Mouse (Mus musculus) embryonic facial prominence, embryonic 11.5 days (tissue): ENCODE measurements around the gene Il12b. TPM values are rescaled to one million over a fixed set of nuclear protein-coding genes. Genes with fewer than 3 reads are reported as not detected.

Experiments used
- ATAC-seq: fragments of 200-750 bp; cut with Nextera tagmentation; replicated peaks from 2 replicates; pipeline ENCODE4 v1.8.0; 2017; ENCODE audit warnings: low read depth; ENCODE audit not compliant: insufficient number of reproducible peaks, low FRiP score, low TSS enrichment
- DNase-seq: peaks from one replicate; pipeline ENCODE4 v3.0.0-alpha.2; 2015; ENCODE audit warnings: low spot score
- H3K27ac ChIP-seq: fragments of 300-500 bp; sonication (generic); replicated peaks from 2 replicates; pipeline ENCODE4 v1.5.1; 2014; ENCODE audit warnings: mild to moderate bottlenecking, low read depth, low read length, control low read depth
- H3K27me3 ChIP-seq: fragments of 300-500 bp; sonication (generic); 2 replicates; pipeline ENCODE4 v1.6.1; 2014; ENCODE audit warnings: mild to moderate bottlenecking, low read length, moderate library complexity, mixed read lengths; ENCODE audit not compliant: control insufficient read depth, insufficient read depth
- H3K36me3 ChIP-seq: fragments of 300-500 bp; sonication (generic); replicated peaks from 2 replicates; pipeline ENCODE4 v1.6.1; 2014; ENCODE audit warnings: low read depth, mild to moderate bottlenecking, low read length, moderate library complexity, mixed read lengths; ENCODE audit not compliant: control insufficient read depth, insufficient read depth
- H3K4me1 ChIP-seq: fragments of 300-500 bp; sonication (generic); 2 replicates; pipeline ENCODE4 v1.6.1; 2014; ENCODE audit warnings: low read length, mixed read lengths; ENCODE audit not compliant: control insufficient read depth, insufficient read depth
- H3K4me2 ChIP-seq: fragments of 300-500 bp; sonication (generic); 2 replicates; pipeline ENCODE4 v1.6.1; 2014; ENCODE audit warnings: low read depth, mild to moderate bottlenecking, control low read depth, low read length, moderate library complexity
- H3K4me3 ChIP-seq: fragments of 300-500 bp; sonication (generic); 2 replicates; pipeline ENCODE4 v1.5.1; 2014; ENCODE audit warnings: low read depth, low read length, control low read depth
- H3K9ac ChIP-seq: fragments of 300-500 bp; sonication (generic); replicated peaks from 2 replicates; pipeline ENCODE4 v1.6.1; 2014; ENCODE audit warnings: mild to moderate bottlenecking, control low read depth, low read length
- H3K9me3 ChIP-seq: fragments of 300-500 bp; sonication (generic); replicated peaks from 2 replicates; pipeline ENCODE4 v1.6.1; 2016; ENCODE audit warnings: mild to moderate bottlenecking, low read length, inconsistent platforms, mixed read lengths; ENCODE audit not compliant: control insufficient read depth
- WGBS: fragments of 180-500 bp; shearing (Covaris S2); extraction: QIAGEN DNeasy Blood & Tissue Kit; methylation state at CpG from one replicate; pipeline ENCODE4 v1.1.7; 2014; 5-methylcytosine and 5-hydroxymethylcytosine counted together
- polyA plus RNA-seq: library from polyadenylated mRNA; unstranded; fragments of >200 nt; fragmentation: Nextera tagmentation; extraction: Ambion mirVana; gene quantifications from 2 replicates; pipeline ENCODE4 v1.2.1, GENCODE M21; 2014

The Il12b gene
- polyA plus RNA-seq, 1 experiment from 2014 or later = not detected

DNA sequence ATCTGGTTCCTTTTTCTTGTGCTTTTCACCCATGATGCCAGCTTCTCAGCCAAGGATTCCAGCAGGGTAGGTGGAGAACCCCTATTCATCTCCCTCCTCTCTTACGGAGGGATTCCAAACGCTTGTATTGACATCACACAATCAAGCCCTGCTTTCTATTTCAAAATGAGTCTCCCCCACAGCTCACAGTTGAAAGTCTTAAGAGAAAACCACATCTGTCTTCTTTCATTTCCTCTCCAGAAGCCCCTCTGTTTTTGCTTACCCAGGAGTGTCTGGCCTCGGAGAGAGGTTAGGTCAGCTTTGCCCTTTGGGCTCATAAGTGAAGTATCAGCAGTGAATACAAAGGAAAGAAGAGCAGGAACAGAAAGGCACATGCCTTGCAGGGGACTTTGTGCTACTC lies 17.7 kb upstream of the Il12b start:
- Histone ChIP-seq H3K27ac (no peak overlapping the region), H3K4me3 (no peak overlapping the region), H3K4me2 (no peak overlapping the region), H3K9ac (no peak overlapping the region), H3K27me3 (no peaks in the 10 kb centered on the region), H3K36me3 (no peaks in the 10 kb centered on the region), H3K9me3 (no peaks in the 10 kb centered on the region), H3K4me1 (no peaks in the 10 kb centered on the region)
- WGBS = 9% methylated on average over 3 of the region's 3 CpGs
- ATAC-seq (no peak), DNase-seq (no peak)

DNA sequence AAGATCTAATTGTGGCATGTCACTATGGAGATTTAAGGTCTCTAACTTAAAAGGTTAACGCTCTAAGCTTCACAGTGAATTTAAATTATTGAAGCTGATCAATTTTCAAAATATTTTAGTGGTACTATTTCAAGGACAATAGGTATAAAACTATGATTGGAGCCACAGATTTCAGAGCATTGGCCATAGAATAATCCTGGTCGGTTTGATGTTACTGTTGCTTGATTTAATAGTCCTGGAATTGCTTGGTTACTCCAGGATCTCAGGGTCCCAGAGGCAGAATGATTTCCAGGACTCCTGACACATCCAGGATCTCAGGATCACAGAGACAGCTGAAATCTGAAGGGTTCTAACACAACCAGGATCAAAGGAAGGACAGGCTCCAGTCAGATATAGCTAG lies 12.8 kb upstream of the Il12b start:
- 87% methylated on average over 2 of the region's 2 CpGs for WGBS
- no peak for DNase-seq
- no peaks in the 10 kb centered on the region for H3K27me3 ChIP-seq

DNA sequence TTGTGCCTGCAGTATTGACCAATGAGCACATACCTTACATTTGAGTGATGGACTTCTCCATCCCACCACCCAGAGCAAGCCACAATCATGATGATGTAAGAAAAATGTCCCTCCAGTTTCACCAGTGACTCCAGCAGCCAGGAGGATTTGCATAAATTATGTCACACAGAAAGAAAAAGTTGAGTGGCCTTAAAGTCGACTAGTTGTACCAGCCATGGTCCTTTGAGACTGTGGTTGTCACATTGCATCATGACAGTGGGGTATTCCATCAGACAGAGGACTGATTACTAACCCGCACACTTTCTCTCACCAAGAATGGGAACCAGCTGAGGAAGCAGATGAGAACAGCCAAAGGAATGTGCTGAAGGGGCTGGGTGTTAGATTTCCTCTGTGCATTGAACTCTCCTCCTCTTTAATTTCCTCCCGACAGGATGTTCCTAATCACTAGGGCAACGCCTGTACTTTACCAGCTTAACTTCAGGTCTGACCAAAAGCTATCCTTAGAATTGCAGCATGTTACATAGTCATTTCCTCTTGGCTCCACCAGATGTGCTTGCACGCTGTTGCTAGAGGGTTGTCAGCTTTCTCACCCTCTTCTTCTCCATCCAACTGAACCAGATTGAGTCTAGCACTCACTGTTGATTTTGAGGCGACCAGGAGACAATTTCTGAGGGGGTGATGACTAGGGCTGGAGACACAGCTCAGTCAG lies 9.7 kb upstream of the Il12b start:
- Histone ChIP-seq H3K9ac (no peak overlapping the region), H3K4me2 (no peak overlapping the region), H3K9me3 (no peaks in the 10 kb centered on the region), H3K27ac (no peak overlapping the region), H3K4me1 (no peaks in the 10 kb centered on the region), H3K27me3 (no peaks in the 10 kb centered on the region), H3K36me3 (no peaks in the 10 kb centered on the region), H3K4me3 (no peak overlapping the region)
- no peak for ATAC-seq
- 25% methylated on average over 6 of the region's 6 CpGs for WGBS
- peak; percentile 42 for DNase-seq

More for the DNA sequence above, 12.8 kb upstream of the Il12b start:
- Histone ChIP-seq H3K4me3 (no peak overlapping the region), H3K4me2 (no peak overlapping the region), H3K4me1 (no peaks in the 10 kb centered on the region), H3K27ac (no peak overlapping the region), H3K9ac (no peak overlapping the region), H3K9me3 (no peaks in the 10 kb centered on the region), H3K36me3 (no peaks in the 10 kb centered on the region)
- ATAC-seq = no peak

DNA sequence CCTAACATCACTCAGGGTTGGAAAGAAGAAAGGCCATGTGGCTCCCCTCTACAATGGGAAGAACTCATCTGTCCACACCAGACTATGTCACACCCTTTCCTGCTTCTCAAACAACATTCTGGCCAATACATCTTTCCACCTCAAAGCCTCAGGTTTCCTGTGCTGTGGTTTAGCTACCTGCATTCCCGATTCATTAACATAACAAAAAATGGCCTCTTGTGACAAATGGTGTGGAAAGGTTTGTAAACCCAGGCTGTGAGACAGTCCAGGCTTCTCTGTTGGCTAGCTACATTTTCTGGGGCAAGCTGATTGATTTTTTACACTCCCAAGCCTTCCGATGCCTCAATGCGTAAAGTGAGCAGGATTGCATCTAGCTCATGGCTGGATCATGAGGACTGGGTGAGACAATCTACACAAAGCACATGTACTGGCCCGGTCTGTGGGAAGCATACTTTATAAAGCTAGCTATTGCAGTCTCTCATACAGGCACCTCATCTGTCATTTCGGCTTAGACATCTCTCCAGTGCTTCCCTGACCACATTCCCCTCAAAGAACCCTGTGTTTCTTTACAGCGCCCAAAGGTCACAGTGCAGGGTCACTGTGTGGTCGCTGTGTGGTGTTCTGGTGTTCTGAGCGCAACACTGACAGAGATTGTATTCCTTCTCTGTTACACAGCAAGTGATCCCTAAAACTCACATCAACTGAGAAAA lies 6.6 kb upstream of the Il12b start:
- H3K9ac ChIP-seq = no peak overlapping the region

DNA sequence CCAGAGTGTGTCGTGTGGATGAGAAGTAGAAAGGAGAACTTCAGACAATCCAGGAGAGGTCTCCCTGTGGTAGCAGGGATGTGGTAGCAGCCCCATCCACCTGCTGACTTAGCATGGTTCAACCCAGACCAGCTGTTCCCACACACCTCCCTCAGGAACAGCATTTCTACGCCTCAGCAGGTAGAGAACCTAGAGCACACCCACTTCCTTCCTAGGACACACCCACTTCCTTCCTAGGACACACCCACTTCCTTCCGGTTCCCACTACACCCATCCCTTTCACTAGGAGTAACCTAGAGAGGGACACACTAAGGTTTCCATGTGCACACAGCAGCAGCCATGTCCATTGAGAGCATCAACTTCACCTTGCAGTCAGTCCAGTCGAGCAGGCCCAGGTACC lies 4.5 kb upstream of the Il12b start:
- Histone ChIP-seq H3K27ac (no peak overlapping the region), H3K4me2 (no peak overlapping the region), H3K9me3 (no peaks in the 10 kb centered on the region), H3K36me3 (no peaks in the 10 kb centered on the region), H3K4me1 (no peaks in the 10 kb centered on the region), H3K9ac (no peak overlapping the region), H3K27me3 (no peaks in the 10 kb centered on the region), H3K4me3 (no peak overlapping the region)
- no peak for DNase-seq
- no peak for ATAC-seq
- 84% methylated on average over 4 of the region's 4 CpGs for WGBS

More for the DNA sequence above, 6.6 kb upstream of the Il12b start:
- DNase-seq (no peak), ATAC-seq (no peak; the same call in 1 of the 2 replicates)
- Histone ChIP-seq H3K27ac (no peak overlapping the region), H3K36me3 (no peaks in the 10 kb centered on the region), H3K27me3 (no peaks in the 10 kb centered on the region), H3K4me2 (no peak overlapping the region), H3K4me1 (no peaks in the 10 kb centered on the region), H3K9me3 (no peaks in the 10 kb centered on the region), H3K4me3 (no peak overlapping the region)
- 71% methylated on average over 8 of the region's 8 CpGs for WGBS

DNA sequence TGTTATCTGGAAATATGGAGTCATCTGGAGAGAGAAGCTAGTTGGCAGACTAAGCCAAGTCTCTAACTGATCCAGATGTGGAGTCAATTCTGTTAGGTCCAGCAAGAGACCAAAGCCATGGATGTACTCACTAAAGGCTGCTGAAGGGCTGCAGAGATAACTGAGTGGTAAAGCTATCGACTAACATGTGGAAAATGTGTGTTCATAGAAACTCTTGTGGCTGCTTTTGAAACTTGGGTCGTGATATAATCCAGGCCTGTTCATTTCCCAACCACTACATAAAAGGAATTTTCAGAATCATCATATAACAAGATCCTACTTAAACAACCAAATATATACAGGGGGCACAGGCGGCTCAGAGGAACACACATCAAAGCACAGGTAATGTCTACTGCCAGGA lies 2.3 kb upstream of the Il12b start:
- Histone ChIP-seq H3K27me3 (no peaks in the 10 kb centered on the region), H3K9ac (no peak overlapping the region), H3K27ac (no peak overlapping the region), H3K4me1 (no peaks in the 10 kb centered on the region), H3K9me3 (no peaks in the 10 kb centered on the region), H3K4me3 (no peak overlapping the region), H3K4me2 (no peak overlapping the region), H3K36me3 (no peaks in the 10 kb centered on the region)
- no peak for DNase-seq
- 85% methylated on average over 3 of the region's 3 CpGs for WGBS
- ATAC-seq = no peak

DNA sequence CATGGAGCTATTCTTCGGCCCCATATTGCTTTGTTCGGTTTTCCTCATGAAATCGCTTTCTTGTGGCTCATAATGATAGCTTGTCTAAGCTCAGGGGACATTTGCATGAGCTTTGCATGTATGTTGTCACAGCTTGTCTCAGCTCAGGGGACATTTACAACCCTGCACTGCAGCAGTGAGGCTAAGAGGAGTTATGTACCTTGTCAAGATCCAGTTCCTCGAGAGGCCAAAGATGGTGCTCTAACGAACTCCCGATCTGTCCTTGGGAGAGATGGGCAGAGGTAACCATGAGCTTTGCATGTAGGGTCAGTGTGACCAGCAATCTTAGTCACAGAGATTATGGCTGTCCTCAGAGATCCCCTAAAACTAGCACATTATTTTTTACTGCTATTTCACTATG lies 1.5 kb upstream of the Il12b start:
- H3K4me1 ChIP-seq = no peaks in the 10 kb centered on the region
- H3K27me3 ChIP-seq = no peaks in the 10 kb centered on the region
- no peaks in the 10 kb centered on the region for H3K9me3 ChIP-seq
- DNase-seq (no peak), ATAC-seq (no peak)
- WGBS = 69% methylated on average over 6 of the region's 6 CpGs
- no peak overlapping the region for H3K27ac ChIP-seq
- H3K4me3 ChIP-seq = no peak overlapping the region
- no peak overlapping the region for H3K4me2 ChIP-seq
- H3K36me3 ChIP-seq = no peaks in the 10 kb centered on the region
- no peak overlapping the region for H3K9ac ChIP-seq

DNA sequence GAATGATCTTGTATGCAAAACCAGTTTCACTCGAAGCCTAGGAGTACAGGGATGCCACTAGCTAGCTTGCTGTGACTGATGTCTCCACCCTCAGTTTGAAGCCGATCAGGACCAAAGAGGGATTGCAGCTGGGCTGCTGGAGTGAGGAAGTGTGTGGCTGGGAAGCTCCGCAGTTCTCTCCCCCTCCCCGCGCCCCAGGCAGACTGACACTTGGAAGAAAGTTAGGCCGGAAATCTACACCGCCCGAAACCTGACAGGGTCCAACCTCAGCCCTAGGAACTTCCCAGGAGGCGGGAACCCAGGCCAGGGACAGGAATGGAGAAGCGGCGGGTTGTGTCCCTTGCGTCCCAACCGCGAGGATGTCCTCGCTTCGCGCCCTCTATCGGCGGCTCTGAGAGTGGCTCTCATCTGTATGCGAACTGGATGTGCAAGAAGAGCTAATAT lies 1.1 kb upstream of the Il12b start:
- ATAC-seq = peak; percentile 62; the same call in 1 of the 2 replicates
- no peak overlapping the region for H3K27ac ChIP-seq

More for the DNA sequence above, 1.1 kb upstream of the Il12b start:
- no peaks in the 10 kb centered on the region for H3K9me3 ChIP-seq
- H3K9ac ChIP-seq = peak overlapping the region; percentile 51
- H3K4me2 ChIP-seq = peak overlapping the region; percentile 74
- no peaks in the 10 kb centered on the region for H3K27me3 ChIP-seq
- H3K36me3 ChIP-seq = no peaks in the 10 kb centered on the region
- DNase-seq = peak; percentile 90
- 2% methylated on average over 20 of the region's 20 CpGs for WGBS
- H3K4me3 ChIP-seq = peak overlapping the region; percentile 29
- H3K4me1 ChIP-seq = no peaks in the 10 kb centered on the region
